Mouse (Mus musculus) left cerebral cortex, postnatal 14 days (tissue): ENCODE measurements around the gene Krtap12-1. TPM values are rescaled to one million over a fixed set of nuclear protein-coding genes. Genes with fewer than 3 reads are reported as not detected.
"Not testable (repeated sequence)": the region's sequence is repeated elsewhere in the genome, so short reads cannot be mapped to it uniquely, and the experiment has no call there.

ENCODE experiments used
- DNase-seq, 2 experiments: peaks; one replicate each; pipeline ENCODE4 v3.0.0; 2021 to 2022; ENCODE audit warnings: low spot score in 2 of 2, mixed read lengths in 1 of 2
- intact Hi-C: fragments of 180-260 bp; cut with DNase I; formaldehyde crosslinking; loops from one replicate; pipeline ENCODE4 v1.15.1; 2025
- long read RNA-seq, 2 experiments: library from polyadenylated mRNA; stranded (forward); transcript quantifications; one replicate each; pipeline ENCODE4 v2.0.0; 2021
- total RNA-seq, 2 experiments: library from RNA; stranded (reverse); gene quantifications; 2 replicates each; pipeline ENCODE4 v1.2.3; 2021

The Krtap12-1 gene
- total RNA-seq: not detected
- long read RNA-seq, experiment 1: 0 reads
- long read RNA-seq, experiment 2: 0 reads

DNA sequence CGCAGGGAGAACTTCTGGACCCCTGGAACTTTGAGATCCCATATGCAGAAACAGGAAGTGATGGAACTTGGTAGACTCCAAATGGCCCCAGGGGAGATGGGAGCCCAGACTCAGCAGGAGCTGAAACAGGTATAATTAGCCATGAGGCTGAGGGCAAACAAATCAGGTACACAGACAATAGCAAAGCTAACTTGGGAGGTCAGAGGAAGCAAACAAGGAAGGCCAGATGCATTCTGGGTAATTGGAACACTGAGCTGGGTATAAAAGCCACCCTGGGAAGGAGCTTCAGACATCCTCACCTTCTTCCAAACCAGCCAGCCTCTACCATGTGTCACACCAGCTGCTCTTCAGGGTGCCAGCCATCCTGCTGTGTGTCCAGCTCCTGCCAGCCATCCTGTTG, at the start of gene Krtap12-1:
Krtap12-1 (plus strand) TSS at position 301 of the 400 bp plus-strand sequence.
- intact Hi-C loops: not testable (repeated sequence)

DNA sequence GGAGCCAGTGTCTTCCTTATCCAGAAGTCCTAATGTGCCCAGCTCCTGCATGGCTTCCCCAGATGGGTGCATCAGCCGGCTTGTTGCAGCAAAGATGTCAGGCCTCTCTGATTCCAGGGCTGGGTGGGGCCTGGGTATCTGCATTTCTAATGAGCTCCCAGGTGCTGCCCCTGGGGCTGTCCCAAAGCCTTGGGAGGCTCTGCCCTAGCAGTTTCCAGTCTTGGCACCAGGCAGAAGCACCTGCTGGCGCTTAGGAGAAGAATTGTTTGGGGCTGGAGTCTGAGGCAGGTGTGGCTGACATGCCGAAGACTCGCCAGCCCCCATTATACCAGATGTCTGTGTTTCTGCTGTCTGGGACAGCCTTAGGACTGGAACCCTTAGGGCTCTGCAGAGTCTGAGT, 49.7 kb upstream of the Krtap12-1 start:
- no peak for DNase-seq
- intact Hi-C loops: no loop called here

More for the DNA sequence above, at the start of gene Krtap12-1:
- not testable (repeated sequence) for DNase-seq

DNA sequence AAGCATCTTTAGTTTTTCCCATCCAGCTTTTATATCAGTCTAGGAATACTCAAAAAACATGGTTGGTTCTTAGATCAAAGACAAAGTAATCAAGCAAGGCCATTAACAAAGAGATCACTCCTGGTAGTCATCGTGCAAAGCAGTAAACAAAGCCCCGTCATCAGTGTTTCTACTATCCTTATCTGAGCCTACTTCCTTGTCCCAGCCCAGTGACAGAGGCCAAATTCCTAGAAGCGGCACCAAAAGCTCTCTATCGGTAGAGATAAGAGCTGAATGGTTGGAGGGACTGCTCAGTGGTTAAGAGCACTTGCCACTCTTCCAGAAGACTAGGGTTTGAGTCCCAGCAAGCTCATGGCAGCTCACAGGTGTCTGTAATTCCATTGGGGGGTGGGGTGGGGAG, 48.9 kb upstream of the Krtap12-1 start:
- intact Hi-C loops: no loop called here
- DNase-seq: no peak

GRCm38 (mm10) chr10:77673765-77674164, 46.6 kb upstream of the Krtap12-1 start:
- DNase-seq: no peak
- intact Hi-C loops: no loop called here

DNA sequence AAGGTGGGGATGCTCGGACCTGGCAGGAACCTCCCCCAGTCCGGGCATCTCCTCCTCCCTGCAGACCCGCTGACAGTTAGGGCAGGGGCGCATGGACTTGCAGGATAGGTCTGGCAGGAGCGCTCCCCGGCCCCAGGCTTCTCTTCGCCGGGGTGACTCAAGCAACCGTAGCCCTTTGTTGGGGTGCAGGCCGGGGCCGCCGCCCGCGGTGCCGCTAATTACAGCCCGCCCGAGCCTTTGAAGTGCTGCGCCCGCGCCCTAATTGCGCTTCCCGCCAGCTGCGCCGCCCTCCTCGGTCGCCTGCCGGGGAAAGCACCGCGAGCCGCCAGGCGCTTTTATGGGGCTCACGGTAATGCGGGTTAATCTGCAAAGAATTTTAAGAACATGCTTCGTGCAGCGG, 42.8 kb upstream of the Krtap12-1 start:
- no peak for DNase-seq
- intact Hi-C loops: no loop called here

DNA sequence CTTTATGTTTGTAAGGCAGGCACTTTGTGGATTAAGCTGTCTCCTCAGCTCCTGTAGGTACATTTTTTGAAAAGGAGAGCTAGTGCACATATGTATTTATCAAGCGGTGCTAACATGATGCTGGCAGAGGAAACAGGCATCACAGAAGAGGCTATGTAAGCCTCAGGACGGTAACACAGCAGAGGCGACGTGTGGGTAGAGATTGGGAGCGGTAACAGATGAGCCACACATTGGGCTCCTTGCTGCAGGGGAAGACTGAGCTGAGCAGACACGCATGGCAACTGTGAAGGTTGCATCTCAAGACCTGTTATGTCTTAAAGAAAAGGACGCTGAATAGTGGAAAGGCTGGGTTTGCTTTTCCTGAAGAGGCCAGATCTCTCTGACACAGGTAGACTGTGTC, 37.4 kb upstream of the Krtap12-1 start:
- intact Hi-C loops: no loop called here
- no peak for DNase-seq

GRCm38 (mm10) chr10:77684181-77684580, 36.2 kb upstream of the Krtap12-1 start:
- intact Hi-C loops: no loop called here
- no peak for DNase-seq

GRCm38 (mm10) chr10:77685895-77686664, 34.3 kb upstream of the Krtap12-1 start, which contains the start of gene Tspear:
TSS of gene Tspear (plus strand) at chr10:77686569.
- intact Hi-C loops: no loop called here
- no peak for DNase-seq

GRCm38 (mm10) chr10:77687021-77687420, 33.4 kb upstream of the Krtap12-1 start:
- intact Hi-C loops: no loop called here
- DNase-seq: no peak

- DNase-seq, intact Hi-C loops: not testable (repeated sequence)
These were observed 30.0 kb upstream of the Krtap12-1 start, which contains the start of gene Gm19402 for GRCm38 (mm10) chr10:77690356-77690807. TSS of gene Gm19402 (minus strand) at chr10:77690757.

- intact Hi-C loops: no loop called here
- DNase-seq: no peak
These were observed 23.3 kb upstream of the Krtap12-1 start, which contains the start of gene Gm9508 for GRCm38 (mm10) chr10:77697133-77697532. TSS of gene Gm9508 (minus strand) at chr10:77697233.

DNA sequence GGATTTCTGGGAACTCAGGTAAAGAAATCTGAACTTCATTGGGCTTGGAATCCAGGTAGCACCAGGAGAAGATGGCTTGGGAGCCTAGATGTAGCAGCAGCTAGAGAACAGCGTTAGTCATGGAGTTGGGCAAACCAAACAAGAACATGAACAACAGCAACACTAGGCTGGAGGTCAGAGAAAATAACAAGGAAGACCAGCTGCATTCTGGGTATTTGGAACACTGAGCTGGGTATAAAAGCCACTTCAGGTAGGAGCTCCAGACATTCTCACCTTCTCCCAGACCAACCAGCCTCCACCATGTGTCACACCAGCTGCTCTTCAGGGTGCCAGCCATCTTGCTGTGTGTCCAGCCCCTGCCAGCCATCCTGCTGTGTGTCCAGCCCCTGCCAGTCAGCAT, 14.1 kb upstream of the Krtap12-1 start, which contains the start of gene Gm10272:
Gm10272 (plus strand) TSS at position 301 of the 400 bp plus-strand sequence.
- intact Hi-C loops: loop anchor here (5.0 kb wide), 1 partner anchor 171 kb away; no protein-coding TSS in a partner anchor

DNA sequence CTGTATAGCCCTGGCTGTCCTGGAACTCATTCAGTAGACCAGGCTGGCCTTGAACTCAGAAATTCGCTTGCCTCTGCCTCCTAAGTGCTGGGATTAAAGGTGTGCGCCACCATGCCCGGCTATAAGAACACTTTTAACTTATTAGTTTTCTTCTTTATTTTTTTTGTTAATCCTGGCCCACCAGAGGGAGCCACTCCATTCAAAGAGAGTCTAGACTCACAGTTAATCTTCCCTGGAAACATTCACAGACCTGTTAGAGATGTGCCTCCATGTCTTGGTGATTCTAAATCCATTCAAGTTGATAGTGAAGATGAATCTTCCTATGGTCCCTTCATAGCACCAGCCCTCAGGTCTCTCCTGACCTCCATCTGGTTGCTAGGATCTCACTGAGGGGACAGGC, 10.6 kb upstream of the Krtap12-1 start:
- intact Hi-C loops: loop anchor here (5.0 kb wide), 1 partner anchor 167 kb away; no protein-coding TSS in a partner anchor
- DNase-seq: peak in 1 of 2 experiments; percentile 21

More for the DNA sequence above, 14.1 kb upstream of the Krtap12-1 start, which contains the start of gene Gm10272:
- DNase-seq: no peak

DNA sequence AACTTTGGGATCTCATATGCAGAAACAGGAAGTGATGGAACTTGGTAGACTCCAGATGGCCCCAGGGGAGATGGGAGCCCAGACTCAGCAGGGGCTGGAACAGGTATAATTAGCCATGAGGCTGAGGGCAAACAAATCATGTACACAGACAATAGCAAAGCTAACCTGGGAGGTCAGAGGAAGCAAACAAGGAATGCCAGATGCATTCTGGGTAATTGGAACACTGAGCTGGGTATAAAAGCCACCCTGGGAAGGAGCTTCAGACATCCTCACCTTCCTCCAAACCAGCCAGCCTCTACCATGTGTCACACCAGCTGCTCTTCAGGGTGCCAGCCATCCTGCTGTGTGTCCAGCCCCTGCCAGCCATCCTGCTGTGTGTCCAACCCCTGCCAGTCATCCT, 9.2 kb upstream of the Krtap12-1 start, which contains the start of gene Gm10024:
Gm10024 (plus strand) TSS at position 301 of the 400 bp plus-strand sequence.
- DNase-seq, intact Hi-C loops: not testable (repeated sequence)

GRCm38 (mm10) chr10:77713734-77714133, 6.7 kb upstream of the Krtap12-1 start:
- intact Hi-C loops: no loop called here
- no peak for DNase-seq

GRCm38 (mm10) chr10:77715507-77715906, 4.9 kb upstream of the Krtap12-1 start, which contains the start of gene Gm10142:
TSS of gene Gm10142 (plus strand) at chr10:77715807.
- intact Hi-C loops: no loop called here
- no peak for DNase-seq

DNA sequence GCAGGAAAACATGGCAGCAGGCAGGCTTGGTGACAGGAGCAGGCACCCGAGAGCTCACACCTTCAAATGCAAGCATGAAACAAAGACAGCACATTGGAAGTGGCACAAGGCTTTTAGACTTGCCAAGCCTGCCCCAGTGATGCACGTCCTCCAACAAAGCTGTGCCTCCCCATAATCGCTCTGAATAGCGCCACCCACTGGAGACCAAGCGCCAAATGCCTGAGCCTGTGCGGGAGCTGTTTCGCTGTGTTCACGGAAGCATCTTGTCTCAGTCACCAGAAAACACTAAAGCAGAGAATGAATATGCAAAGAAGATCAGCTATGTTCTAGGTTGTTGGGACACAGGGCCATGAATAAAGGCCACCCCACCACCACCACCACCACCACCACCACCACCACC, 4.5 kb downstream of the Krtap12-1 start:
- DNase-seq: no peak

GRCm38 (mm10) chr10:77726186-77726585, 5.8 kb downstream of the Krtap12-1 start, which contains the start of gene Gm10100:
TSS of gene Gm10100 (plus strand) at chr10:77726486.
- no peak for DNase-seq
- intact Hi-C loops: no loop called here

More for the DNA sequence above, 4.5 kb downstream of the Krtap12-1 start:
- intact Hi-C loops: no loop called here

DNA sequence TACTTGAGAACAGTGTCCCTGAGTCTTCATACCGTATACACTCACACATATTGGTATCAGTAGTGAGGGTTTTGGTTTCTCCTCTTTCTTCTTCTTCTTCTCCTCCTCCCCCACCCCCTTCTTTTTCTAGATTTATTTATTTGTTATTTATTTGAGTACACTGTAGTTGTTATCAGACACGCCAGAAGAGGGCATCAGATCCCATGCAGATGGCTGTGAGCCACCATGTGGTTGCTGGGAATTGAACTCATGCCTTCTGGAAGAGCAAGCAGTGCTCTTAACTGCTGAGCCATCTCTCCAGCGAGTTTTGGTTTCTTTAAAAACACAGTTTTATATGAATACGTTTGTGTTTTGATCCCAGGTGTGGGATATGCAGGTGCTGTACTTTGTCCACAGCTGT, 7.9 kb downstream of the Krtap12-1 start:
- intact Hi-C loops: no loop called here
- no peak for DNase-seq

DNA sequence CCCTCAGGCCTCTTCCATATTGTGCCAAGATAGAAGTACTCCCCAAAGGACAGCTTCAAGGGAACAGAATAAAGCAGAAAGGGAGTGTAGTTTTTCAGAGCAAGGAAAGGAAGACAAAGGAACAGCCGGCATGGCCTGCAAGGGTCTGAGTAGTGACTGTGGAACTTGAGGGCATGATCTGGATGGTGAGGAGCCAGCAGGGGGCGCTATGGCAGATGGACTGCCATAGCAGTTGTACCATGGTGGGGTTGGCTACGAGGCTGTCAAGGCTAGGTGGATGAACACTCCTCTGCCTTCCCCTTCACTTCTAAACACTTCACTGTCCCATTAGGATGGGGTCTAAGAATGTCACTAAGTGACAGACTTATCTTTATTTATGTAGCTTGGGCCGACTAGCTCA, 8.8 kb downstream of the Krtap12-1 start:
- intact Hi-C loops: no loop called here

More for the DNA sequence above, 8.8 kb downstream of the Krtap12-1 start:
- no peak for DNase-seq
